Mouse (Mus musculus) liver, adult 2 months (tissue): ENCODE measurements around the gene Slc35e2.

ENCODE experiments used
- CTCF ChIP-seq: fragments of 200-500 bp; IDR thresholded peaks from 2 replicates; pipeline ENCODE4 v1.5.1; 2011; ENCODE audit warnings: low read depth, low read length, control low read depth
- POLR2A ChIP-seq: fragments of 200-500 bp; IDR thresholded peaks from 2 replicates; pipeline ENCODE4 v1.6.1; 2011; ENCODE audit warnings: low read length, control low read depth; ENCODE audit not compliant: insufficient read depth; ENCODE audit errors: extremely low read depth

GRCm38 (mm10) chr4:155653086-155653450 is 51.9 kb downstream of the Slc35e2 start, which contains the start of gene Mmp23:
- TF ChIP-seq CTCF = no peak
- no peak for TF ChIP-seq POLR2A
